Mouse (Mus musculus) layer of hippocampus, adult 8-10 months (tissue): ENCODE measurements at regions not wholly inside any gene's neighbourhood (a gene's known extent, or its start where the extent isn't known, plus 50 kb on each side); places are given as distances from the start of the nearest gene placed in this dataset.

Experiments used
- DNase-seq, 2 experiments: peaks; one replicate each; pipeline ENCODE4 v3.0.0; 2022; ENCODE audit warnings: low spot score in 2 of 2

DNA sequence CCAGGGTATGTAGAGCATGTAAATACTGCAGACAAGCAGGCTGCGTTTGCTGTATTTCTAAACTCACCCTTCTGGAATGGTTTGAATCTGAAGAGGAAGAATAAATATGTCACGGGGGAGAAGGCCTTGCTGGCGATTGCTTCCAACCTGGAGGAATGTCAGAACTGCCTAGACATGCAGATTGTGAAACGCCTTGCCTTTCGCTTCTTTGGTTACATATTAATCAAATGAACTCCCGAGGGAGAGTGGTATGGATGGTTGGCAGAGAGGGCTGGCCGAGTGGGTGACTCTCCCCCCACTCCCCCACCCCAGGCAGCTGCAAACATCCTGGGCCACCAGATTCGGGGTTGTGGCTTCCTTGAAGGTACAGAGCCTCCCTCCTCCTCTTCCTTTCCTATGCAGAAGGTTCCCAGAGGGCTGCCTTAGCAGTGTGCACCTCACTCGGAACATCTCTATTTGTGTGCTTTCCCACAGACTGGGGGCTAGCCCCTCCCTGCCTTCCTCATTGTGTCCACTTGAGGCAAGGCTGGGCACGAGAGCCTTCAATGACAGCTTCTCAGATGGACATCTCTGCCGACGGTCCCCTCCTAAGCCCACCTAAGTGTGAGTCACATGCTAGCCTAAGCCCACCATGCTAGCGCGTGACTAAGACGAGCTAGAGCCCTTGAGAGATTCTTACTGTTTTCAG lies 93.3 kb downstream of the Zfp281 start:
- no peak for DNase-seq

DNA sequence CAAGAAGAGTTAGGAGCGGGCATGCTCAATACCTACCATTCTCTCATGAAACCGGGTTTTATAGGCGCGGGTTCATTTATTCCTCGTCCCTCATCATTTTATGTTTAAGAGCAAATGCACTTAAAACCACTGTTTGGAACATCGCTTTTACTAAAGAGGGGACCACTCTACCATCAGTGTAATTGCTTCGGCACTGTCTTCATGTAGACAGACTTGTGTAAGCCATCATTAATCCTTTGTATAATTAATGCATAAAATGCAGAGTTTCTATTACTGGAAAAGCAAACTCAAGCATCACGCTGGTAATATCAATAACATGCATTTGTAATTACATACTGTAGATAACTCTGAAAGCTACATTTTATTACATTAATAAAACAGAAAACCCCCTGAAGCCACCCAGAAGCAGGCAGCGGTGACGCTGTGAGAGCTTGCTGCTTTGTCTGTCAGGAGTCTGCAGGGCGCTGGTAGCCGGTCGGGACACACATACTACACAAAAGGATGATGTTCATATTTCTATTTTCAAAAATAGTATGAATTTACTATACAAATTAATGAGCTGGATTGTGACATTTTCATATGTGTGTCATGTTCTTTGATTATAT lies 99.2 kb downstream of the Zfp281 start:
- DNase-seq: no peak

DNA sequence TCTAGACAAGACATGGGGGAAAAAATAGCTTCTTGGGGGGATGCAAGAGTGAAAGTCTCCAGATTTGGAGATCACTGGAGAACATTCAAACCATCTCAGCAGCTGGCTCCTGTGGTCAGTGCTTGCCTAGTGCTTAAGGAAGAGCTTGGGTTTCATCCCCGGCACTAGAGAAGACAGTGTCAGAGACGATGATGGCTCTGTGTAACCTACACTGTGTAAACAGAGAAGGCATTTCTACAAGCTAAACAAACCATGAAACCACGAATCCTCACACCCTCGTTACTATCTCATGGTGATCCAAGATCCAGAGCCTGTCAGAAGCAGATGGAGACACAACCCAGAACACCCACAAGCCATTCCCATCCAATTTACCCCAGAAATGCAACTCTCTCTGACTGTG lies 100.5 kb downstream of the Zfp281 start:
- no peak for DNase-seq

DNA sequence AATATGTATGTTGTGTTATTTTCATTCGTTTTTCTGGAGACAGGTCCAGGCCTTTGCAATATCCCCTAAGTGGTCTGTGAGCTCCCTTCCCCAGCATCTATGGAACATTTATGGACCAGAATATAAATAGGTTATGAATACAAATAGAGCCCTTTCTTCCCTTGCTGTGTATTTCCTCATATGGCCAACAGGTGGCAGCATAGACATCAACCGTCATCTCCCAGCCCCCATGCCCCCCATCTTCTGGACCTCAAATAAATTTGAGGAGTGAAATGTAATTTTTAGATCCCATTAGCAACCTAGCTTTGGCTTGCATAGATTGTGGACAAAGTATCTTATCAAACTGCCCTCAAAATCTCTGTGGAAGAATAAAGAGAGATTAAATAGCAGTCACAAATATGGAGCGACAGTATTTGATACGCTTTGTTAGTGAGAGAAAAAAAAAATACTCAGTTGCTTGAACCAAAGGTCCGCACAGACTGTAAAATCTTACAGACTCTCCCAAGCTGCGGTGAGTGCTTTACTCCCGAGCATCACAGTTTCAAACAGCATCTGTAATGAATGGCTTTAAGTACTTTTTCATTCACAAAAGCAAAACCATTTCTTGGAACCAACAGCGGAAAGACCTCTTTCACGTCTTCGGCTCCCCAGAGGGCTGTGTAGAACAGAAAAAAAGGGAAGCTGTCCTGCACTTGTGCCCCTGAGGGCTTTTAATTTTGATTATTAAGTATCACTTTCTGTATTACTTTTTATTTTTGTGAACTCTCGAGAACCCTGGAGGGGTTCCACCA lies 101.6 kb downstream of the Zfp281 start:
- no peak for DNase-seq

DNA sequence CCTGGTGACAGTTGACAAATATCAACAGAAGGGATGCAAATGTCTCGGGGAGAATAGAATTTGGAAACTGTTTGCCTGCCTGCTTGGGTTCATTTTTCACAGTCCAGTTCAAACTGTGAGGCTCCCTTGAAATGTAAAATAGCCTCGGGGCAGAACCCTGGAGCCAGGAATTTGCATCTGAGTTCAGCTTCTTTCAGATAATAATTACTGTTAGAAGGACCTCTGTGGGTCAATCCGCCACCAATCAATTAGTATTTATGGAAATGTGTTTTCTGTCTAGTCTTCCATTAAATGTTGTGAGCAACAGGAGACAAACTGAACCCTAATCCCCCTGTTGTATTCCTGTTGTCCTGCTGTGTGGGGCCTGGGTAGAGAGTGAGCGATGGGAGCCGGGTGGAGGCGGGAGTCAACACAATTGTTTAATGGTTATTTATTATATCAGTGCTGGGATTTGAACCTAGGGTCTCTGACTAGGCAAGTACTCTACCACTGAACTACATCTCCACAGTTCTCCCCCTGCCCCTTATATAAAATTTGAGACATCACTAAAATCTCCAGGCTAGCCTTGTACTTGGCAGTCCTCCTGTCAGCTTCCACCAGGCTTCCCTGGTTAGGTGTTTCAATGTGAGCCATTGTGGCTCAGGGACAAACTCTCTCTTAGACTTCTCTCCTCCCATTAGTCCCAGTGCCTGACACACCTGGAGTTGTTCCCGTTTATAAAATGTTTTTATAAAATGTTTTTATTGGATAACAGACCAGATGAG lies 103.3 kb downstream of the Zfp281 start:
- no peak for DNase-seq

DNA sequence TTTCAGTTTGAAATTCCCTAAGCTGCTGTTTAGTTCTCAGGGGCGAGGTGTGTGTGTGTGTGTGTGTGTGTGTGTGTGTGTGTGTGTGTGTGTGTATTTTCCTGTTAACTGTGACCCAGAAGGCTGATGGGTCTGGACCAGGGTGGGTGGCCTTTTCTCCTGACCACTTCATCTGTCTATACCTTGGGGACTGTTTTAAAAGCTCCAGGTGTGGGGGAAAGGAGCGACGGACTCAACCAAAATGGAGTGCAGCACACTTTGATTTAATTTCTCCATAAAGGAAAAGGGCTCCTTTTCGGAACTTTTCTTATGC lies 103.9 kb downstream of the Zfp281 start:
- DNase-seq: no peak

DNA sequence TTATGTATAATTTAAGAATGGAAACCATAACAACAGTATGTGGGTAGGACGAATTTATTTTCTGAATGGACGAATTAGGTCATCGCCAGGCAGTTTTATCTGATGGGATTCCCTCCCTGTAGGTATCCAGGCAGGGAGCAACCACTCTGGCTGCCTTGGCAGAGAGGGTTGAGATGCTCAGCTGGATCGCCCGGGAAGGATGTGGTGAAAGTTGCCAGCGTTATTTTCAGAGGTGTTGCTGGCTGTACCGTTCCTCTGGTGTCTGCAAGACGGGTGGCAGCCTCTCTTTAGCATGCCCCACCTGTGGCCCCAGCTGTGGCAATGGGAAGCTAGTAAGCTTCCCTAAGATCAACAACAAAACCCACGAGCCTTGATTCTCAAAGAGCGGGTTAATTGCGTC lies 105.9 kb downstream of the Zfp281 start:
- DNase-seq: no peak

DNA sequence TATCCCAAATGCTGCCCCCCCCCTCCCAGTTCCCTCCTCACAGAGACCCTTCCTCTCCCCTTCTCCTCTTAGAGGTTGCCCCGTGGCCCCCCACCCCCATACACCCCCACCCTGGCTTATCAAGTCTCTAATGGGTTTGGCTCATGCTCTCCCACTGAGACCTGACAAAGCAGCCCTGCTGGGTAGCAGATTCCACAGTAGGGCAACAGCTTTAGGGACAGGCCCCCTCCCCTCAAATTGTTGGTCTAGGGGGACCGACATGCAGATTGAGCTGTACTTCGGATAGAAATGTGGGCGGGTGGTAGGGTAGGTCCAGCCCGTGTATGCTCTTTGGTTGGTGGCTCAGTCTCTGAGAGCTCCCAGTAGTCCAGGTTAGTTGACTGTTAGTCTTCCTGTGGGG lies 113.3 kb downstream of the Zfp281 start:
- no peak for DNase-seq

DNA sequence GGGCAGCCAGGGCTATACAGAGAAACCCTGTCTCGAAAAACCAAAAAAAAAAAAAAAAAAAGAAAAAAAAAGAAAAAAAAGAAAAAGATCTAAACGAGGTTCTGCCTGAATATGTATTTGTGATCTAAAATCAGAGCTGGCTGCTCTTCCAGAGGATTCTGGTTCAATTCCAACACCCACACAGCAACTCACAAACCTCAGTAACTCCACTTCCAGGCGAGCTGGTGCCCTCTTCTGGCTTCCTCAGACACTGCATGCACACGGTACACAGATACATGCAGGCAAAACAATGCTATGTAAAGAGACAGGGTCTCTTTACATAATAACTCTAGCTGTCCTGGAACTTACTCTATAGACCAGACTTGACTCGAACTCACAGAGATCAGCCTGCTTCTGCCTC lies 114.8 kb downstream of the Zfp281 start:
- DNase-seq: peak; percentile 77 to 90

DNA sequence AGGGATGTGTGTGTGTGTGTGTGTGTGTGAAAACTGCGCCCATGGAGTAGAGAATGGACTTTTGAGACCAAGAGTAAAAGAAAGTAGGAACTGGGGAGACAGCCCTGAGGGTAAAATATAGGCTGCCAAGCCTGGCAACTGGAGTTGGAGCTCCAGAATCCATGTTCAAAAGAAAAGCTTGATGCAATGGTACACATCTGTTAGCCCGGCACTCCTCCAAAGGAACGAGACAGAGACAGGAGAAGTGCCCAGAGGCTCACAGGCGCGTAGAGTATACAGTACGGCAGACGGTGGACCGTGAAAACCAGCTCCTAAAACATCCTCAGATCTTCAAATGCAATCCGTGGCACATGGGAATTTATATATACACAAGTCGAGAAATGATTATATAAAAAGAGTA lies 116.4 kb downstream of the Zfp281 start:
- peak in 1 of 2 experiments; percentile 20 for DNase-seq

DNA sequence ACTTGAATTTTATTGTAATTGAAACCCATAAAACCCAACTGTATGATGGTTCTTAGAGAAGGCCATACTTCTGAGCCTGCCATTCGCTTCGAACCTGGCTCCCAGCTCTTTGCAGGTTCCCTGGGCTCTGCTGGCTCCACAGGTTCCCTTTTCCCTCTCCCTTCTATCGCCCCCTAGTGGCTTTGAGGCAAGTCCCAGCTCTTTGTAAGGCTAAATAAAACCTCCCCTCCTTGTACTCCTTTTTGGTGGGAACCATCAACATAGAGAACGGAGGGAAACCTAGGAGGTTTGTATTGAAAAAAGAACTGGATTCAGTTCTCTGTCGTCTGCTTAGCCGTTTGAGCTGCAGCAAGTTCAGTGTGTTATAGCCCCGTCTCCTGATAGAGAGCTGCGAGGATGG lies 124.5 kb downstream of the Zfp281 start:
- DNase-seq: peak in 1 of 2 experiments; percentile 26

DNA sequence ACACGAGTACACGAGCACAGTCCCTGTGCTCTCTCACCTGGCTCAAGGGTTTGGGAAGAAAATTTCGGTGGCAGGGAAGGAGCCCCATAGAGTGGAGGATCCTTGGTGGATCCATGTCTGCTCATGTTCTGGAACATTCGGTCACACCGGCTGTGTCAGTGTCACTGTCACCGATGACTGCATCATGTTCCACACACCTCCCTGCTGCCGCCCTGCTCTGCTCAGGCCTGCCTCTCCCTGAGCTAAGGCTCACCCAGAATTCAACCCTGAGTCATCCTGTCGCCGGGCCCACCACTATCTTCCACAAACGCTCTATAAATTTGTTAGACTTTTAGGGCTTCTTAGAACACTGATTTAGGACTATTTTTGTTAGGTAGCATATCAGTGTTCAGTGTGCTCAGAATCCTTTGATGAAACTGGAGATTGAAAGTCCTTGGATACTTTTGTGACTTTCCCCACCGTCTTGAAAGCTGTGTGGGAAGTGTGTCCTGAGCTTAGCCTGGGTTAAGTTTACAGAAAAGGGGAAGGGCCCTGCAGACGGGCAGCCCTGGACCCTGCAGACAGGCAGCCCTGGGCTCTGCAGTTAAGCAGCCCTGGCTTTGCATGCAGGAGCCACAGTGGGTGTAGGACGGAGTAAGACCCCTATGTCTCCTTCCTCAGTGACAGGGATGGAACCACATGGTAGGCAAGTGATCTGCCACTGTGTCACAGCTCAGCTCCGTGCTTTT lies 126.9 kb downstream of the Zfp281 start:
- DNase-seq: no peak

DNA sequence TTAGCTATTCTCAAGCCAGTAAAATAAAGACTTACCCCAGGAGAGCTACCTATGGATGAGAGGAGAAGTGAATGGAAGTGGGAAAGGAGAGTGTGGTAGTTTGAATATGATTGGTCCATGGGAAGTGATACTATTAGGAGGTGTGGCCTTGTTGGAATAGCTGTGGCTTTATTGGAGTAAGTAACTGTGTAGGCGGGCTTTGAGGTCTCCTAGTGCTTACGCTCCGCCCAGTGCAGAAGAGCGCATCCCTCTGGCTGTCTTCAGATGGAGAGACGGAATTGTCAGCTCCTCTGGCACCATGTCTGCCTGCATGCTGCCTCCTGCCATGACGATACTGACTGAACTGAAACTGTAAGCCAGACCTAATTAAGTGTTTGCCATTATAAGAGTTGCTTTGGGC lies 129.6 kb downstream of the Zfp281 start:
- DNase-seq: no peak

DNA sequence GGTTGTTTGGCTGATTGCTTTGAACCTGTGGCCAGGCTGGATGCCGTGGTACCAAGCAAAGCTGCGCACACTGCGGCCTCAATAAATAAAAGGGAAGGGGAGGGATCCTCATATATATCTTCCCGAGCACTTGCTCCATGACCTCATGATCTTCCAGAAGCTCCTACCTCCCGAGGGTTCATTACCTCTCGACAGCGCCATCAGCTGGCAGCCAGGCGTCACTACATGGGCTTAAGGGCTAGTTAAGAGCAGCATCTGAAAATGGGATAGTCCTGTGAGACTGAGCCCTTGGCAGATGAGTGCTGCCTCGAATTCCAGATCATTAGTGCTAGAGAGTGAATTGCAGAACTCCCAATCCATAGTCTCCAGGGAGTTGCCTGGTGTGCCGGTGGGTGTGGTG lies 134.0 kb downstream of the Zfp281 start:
- no peak for DNase-seq

DNA sequence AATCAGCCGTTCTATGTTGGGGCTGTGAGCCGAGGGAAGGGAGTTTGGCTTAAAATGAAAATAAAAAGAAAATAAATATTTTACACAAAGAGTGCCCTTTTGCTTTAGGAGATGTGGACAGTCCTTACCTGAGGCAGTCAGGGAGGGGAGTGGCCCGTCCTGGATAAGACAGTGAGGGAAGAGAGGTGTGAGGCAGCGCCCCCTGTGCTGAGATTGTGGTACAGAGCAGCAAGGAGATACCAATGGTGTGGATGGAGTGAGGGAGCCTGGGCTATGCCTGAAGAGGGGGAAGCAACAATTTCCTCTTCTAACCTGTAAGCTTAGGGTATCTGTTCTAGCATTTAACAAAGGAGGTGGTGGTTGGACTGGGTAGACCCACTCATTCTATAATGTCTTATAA lies 134.5 kb downstream of the Zfp281 start:
- no peak for DNase-seq

DNA sequence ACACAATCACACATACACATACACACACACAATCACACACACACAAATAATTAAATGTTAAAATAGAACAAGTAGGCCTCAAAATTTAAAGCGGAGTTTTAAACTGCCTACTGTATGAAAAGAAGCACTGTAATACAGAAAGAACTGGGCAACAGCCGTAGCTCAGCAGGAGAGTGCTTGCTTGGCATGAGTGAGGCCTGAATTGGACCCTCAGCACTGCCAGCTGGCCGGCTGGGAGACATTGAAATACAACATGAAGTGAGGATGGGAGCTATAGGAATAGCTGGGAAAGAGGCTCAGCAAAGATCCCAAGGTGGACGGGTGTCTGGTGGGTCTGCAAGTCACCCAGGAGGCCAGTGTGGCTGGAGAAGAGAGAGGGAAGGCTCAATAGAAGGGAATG lies 136.8 kb downstream of the Zfp281 start:
- DNase-seq: no peak

DNA sequence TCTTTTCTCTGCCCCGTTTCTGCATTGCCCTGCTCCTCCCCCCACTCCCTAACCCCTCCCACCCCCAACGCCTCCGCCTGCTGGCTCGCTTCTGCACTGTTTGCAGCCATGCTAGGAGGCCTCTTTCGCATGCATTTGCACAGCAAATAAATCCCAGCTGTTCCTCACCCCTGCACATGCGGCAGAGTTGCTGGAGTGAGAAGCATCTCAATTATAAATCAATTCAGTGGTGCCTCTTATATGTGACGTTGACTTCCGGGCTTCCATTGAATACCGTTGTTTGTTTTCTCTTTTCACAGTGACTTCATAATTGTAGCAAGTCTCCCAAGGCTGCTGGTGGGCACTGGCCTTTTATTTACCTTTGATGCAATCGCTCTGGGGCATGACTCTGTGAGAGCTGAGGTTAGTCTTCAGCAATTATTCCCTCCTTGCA lies 144.3 kb downstream of the Zfp281 start:
- no peak for DNase-seq

DNA sequence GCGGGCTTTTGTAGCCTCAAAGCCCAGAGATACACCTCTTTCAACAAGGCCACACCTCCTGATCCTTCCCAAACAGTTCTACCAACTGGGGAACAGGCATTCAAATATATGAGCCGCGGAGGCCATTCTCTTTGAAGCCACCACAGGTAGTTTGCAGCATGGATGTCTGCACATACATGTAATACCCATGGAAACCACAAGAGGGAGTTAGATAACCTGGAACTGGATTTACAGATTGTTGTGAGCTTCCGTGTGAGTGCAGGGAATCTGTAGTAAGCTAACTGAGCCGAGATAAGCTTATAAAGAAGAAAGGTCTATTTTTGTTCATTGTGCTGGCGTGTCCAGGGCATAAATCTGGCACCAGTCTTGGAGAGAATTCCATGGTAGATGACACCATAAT lies 149.0 kb downstream of the Zfp281 start:
- DNase-seq: no peak

DNA sequence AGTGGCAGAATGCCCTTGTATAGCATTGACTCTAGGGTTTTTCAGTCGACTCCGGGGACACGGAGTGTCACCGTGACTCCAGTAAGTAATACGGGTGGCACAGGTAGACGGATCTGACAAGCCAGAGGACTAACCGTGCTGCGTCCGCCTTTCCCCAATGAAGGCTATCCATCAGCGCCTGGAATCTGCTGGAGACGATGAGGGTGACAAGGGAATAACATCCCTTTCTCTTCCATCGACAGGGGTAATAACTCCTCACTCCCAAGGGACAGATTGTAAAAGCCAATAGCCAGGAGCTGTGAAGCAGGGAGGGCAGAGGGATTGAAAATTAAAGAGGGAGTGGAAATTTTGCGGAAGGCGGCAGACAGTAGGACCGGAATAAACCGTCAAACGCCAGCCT lies 151.5 kb downstream of the Zfp281 start:
- no peak for DNase-seq

DNA sequence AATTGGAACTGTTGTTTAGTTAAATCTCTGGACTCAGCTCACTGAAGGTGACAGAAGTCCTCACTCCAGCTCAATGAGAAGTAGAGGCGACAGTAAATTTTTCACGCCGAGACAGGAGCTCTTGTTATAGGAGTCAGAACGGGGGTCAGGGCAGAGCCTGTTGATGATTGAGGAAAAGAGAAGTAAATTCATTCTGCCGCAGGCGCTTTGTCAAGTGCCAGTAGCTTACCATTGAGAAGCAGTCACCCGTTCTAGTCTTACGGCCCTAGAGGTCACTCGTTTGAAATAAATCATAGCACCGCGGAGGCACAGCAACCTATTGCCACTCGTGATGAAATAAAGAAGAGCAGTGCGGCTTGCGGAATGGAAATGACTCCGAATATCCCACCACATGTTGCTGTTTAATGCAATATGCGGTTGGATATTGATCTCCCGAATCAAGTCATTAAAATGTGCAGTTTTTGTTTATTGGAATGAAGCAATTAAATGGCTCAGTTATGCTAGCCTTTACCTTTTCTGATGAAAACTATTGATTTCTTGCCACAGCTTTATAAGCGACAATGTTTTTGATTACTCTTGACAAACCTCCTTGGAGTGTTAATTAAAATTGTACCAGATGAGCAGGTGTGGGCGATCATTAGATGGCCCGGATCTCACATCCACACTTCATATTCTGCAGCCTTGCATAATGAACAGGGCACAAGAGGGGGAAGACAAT lies 152.7 kb downstream of the Zfp281 start:
- DNase-seq: no peak

DNA sequence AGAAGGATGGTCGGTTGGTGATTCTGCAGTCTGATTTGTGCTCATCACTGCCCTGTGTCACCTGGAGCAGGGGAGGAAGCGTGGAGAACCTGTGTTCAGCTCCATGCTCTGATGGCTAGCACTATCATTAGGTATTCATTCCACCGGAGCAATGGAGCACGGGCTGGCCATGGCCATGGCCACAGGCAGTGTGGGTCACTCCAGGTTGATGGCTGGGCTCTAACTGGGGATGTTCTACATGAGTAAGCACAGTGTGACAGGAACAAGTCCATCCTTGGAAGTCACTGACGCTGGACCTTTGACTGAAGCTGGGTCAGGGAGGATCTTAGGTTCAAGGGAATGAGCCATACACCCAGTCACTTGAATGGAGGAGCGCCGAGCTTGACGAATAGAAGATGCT lies 154.7 kb downstream of the Zfp281 start:
- DNase-seq: no peak
